Mouse (Mus musculus): ENCODE results near the gene Prune2. TPM values are rescaled to one million over a fixed set of nuclear protein-coding genes. Genes with fewer than 3 reads are reported as not detected.

Prune2 gene
- total RNA-seq, 2 experiments from 2014 or later = 66.1 to 69.3 TPM

DNA sequence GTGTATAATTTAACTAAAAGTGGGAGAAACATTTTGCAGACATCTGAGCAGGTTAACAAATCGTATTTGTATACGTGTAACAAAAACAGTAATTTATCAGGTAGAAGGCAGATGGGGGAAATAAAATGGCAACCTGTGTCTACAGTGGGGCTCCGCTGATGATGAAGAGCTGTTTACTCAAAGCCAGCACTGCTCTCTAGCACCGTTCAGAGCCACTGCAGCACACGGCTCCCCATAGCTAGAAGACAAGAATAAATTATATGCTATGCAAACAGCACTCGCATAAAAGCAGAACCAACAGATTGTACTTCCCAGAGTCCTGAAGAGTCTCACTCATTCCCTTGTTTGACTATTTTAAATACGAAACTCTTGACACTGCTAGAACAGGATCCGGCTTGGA, 152.9 kb downstream of the Prune2 start:
- DNase-seq (ENCODE audit: extremely low spot score in 1 of 2, low spot score in 1 of 2) = no peak

DNA sequence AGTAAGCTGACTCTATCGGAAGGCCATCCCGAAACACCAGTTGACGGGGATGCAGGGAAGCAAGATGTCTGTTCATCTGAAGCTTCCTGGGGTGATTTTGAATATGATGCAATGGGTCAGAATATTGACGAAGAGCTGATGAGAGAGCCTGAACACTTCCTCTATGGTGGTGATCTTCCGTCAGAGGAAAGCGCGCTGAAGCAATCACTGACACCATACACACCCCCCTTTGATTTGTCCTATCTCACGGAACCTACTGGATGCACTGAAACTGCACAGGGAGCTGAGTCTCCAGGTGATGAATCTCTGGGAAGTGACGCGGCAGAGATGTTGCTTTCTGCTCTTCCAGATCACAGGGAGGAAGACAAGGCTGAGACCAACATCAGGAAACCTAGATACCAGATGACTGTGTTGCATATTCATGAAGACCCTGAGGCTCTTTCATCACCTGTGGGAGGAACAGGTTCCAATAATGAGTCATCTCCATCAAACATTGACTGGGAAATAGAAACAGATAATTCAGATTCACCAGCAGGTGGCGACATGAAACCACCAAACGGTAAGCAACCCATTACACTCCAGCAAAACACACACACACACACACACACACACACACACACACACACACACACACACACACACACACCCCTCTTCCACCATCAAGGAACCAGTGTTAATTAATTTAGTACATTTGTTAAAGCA, 168.3 kb downstream of the Prune2 start:
- peak in 1 of 2 experiments; percentile 70 for DNase-seq (ENCODE audit: extremely low spot score in 1 of 2, low spot score in 1 of 2)

DNA sequence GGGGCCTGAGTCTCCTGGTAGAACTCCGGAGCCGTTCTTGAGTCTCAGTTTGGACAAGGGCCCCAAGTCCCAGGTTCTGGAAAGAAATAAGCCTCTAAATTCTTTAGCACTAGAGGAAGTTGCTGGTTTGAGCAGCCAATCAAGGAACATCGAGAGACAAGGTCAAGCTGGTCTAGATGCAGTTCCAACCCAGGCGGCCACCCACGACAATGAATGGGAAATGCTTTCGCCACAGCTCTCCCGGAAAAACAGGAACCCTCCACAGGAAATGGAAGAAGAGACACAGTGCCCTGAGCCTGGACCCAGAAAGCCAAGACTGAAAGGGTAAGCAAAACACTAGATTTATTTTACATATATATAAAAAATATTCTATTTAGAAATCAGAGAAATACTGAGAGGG, 169.5 kb downstream of the Prune2 start:
- no peak for DNase-seq (ENCODE audit: extremely low spot score in 1 of 2, low spot score in 1 of 2)

DNA sequence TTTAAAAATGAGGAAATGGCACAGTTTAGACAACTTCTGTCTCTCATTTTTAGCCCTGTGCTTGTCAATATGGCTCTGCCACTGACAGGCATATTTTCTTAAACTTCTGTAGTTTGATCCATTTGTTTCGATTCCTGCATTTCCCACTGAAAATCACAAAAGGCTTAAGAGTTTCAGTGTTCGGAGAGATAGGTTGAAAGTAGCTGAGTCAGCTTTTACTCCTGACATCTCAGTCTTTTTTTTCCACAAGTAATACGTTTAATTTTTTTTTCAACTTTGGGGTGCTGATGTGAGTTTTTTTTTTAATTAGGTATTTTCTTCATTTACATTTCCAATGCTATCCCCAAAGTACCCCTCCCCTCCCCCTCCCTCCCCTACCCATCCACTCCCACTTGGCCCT, 174.6 kb downstream of the Prune2 start:
- no peak for DNase-seq (ENCODE audit: extremely low spot score in 1 of 2, low spot score in 1 of 2)

DNA sequence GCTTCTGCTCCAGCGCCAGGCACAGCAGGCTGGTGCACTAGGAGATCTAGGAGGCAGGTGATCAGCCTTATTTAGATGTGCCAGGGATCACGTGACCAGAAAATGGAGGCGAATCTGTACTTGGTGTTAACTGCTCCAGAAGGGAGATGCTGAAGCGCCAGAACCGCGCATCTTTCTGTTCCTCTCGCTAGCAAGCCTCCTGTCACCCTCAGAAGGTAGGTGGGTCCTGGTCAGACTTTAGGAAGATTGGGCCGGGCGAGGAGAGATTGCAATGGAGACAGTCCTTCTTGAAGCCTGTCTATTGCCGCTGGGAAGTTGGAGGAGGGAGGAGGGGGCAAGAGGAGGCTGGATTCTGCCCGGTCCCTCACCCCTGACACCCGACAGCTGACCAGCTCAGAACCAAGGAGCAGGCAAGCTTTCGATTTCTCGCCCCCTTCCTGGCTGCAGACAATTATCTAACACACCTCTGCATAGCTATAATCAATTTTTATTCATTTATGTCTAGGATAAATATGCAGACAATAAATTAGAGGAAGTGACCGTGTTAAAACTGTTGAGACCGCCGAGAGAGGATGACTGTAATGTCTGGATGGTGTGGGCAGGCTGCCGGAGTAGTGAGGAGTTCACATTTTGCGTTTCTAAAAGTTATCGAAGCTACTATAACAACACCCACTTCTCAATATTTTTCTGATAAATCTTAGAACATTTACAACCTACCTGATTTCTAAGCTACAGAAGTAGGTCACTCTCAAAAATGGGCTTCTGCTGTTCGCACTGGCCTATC, 181.0 kb downstream of the Prune2 start:
- peak; percentile 49 to 53 for DNase-seq (ENCODE audit: extremely low spot score in 1 of 2, low spot score in 1 of 2)

DNA sequence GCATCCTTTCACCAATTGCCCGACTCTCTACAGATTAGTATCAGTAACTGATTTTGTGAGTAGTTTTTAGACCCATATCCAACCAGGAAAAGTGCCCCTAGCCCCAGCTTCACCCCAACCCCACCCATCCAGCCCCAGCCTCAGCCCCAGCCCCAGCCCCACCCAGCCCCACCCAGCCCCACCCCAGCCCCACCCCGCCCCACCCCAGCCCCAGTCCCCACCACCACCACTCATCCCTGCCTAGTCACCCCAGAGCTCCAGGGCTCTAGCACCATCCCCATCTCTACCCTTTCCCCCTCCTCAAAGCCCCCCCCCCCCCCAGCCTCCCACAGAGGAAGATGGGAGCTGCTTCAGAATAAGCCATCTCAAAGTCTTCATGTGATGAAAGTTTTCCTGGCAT, 181.7 kb downstream of the Prune2 start:
- no peak for DNase-seq (ENCODE audit: extremely low spot score in 1 of 2, low spot score in 1 of 2)

DNA sequence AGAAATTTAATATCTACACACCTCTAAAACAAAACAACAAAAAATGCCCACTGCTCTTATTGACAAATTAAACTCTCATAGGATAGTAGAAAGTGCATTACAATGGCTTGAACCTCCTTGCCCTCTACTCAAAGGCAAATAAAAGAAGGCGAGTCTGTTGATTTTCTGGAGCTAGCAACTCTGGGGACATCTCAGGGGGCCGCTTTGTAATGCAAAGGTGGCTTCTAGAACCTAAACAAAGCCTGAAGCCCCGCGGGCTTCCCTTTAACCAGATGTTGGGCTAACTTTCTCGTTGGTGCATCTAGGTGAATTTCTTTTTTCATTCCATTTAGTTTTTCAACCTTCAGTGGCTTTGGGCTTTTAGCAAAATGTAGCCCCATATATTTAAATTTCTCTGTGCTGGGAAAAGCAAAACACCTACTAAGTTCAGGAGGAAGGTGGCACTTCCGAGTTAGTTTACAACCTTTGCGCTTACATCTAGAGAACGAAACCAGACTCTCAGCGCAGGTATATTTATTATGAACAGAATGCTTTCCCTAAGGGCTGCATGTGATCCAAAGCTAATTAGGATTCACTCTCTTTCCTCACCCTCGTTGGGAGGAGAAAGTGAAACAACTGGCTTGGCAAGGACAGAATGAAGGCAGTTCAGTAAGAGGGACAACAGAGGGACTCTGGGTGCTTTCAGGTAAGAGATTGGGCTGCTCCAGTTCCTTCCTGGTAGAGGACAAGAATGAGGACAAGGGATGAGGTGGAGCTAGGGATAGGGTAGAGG, 182.4 kb downstream of the Prune2 start:
- no peak for DNase-seq (ENCODE audit: extremely low spot score in 1 of 2, low spot score in 1 of 2)

DNA sequence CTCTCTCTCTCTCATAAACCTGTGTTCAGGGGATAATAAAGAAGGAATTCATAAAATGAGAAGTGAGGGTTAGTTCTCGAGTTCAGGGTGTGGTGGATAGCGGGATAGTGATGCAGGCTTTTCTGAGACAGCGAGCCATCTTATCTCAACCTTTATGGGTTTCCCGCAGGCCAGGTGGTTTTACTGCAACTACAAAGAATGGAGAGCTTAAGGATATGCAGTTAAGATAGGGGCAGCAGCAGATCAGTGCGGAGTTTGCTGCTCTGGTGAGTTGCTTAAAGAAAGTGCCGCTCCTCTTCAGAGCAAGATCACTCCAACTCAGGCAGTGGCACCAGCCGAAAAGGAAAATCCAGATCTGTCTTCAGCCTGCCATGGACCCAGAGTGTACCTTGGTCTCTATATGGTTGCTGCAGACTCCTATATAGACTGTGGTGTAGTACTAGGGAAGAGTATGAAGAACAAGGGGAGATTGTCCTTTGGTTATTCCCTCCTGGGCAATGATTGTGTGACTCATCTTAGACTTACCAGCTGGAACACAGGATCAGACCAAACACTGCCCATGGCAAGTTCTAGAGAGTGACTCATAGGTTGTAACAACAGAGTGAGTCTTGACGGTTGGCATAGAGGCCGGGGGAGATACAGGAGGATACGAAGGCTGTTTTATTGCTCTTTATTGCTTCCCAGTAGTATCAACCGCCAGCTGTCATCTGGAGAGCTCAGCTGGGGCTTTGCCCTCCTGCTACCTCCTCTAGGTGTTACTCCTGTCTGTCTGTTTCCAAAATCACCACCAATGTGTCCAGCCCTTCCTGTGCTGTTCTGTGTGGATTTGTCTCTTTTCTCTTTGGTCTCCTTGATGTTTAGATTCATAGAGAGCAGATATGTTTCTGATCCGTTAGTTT, 184.3 kb downstream of the Prune2 start:
- no peak for DNase-seq (ENCODE audit: extremely low spot score in 1 of 2, low spot score in 1 of 2)

DNA sequence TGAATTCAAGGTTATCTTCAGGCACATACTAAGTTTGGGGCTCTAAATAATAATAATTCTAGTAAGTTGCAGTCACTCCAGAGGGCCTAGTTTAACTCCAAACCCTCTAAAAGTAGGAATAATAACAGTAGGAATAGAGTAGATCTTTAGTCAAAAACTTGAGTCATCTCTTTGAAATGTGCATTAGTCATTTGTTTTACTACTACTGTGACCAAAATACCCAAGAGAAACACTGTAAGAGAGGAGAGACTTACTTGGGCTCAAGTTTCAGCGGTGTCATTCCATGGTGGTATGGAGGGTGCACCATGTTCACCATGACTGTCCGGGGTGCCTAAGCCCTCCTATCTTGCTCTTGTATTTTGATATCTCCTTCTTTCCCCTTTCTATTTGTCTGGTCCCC, 187.3 kb downstream of the Prune2 start:
- no peak for DNase-seq (ENCODE audit: extremely low spot score in 1 of 2, low spot score in 1 of 2)

DNA sequence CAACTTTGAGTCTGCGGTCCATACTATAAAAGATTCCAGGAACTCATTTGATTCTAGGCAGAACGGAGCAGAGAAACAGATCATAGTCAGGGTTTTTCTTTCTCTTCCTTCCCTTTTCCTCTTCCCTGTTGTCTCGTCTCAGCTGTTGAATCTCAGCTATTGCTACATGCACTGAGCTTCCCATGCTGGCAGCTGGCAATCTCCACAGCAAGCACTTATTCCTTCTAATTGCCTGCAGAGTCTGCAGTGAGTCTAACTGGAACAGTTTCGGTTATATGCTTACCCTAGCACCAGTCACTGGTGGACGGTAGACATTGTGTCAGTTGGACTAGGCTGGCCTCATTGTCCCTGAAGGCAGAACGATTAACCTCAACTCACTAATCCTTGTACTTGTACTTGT, 188.3 kb downstream of the Prune2 start:
- no peak for DNase-seq (ENCODE audit: extremely low spot score in 1 of 2, low spot score in 1 of 2)

DNA sequence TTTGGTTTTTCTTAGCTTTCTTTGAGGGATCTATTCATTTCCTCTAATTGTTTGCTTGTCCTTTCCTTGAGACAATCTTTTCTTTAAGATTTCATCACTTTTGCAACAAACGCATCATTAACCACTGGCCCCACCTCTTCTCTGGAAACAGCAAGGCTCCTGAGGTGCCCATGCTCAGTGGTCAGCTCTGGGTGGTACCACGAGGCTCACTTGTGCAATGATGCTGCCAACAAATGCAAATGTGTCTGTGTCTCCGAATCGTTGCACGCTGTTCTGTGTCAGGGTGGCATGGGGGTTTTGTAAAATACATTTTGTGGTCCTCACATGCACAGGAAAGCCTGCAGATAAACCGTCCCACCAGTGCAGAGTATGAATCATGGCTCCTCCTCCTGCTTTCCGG, 194.1 kb downstream of the Prune2 start:
- no peak for DNase-seq (ENCODE audit: extremely low spot score in 1 of 2, low spot score in 1 of 2)

DNA sequence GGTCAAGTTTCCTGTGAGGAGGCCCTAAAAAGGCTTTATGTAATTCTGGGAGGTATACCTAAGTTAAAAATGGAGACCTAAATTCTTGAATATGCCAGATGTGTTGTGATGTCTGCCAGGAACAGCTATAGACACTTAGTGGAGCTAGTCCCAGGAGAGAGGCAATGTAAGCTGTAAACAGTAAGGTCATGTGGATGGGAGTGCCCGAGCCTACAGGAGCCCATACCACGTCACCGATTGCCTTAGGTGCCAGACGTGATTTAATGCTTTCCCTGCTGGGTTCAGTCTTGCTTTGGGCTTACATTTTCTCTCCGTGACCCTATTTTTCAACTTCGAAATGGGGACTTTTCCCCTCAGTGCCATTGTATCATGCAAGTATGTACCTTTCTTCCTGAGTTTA, 195.9 kb downstream of the Prune2 start:
- DNase-seq (ENCODE audit: extremely low spot score in 1 of 2, low spot score in 1 of 2) = no peak

DNA sequence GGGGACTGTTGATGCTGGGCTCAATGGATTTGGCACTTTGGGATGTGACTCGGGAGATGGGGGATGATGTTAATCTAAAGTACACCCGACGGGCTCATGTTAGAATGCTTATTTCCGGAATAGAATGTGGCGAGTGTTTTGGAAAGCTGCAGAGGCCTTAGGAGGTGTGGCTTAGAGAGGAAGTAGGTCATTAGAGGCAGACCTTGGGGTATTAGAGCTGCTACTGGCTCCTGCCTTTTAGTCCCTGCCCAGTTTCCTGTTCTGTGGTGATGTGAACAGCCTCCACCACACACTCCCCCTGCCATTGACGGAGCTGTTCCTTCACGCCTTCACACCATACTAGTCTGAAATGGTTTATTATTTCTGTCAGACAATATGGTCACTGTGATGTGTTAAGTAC, 196.5 kb downstream of the Prune2 start:
- DNase-seq (ENCODE audit: extremely low spot score in 1 of 2, low spot score in 1 of 2) = no peak

DNA sequence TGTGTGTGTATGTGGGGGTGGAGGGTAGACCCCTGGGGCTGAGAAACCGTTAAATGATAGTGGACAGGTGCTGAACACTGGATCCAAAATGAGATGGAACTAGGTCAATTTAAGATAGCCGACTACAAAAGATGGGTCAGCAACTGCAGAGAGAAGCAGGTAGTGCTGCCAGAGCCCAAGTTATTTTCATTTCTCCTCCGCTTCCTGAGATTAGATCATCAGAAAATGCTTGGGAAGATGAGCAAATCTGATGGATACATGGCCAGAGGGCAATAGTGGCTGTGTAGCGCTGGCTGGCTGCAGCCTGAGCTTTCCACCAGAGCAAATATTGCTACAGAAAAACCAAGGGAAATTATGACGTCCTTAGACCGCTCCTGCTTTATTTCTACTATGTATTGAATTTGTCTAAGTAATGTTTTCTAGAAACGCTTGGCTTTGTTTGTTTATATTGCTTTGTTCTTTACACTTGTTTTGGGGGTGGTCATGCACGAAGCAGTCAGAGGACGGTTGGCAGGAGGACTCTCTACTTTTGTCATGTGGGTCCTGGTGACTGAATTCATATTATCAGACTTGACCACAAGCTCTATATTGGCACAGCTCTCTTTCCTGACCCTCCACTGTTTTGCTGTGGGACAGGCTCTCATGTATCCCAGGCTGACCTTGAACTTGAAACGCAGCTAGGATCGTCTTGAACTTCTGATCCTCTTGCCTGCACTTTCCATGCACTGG, 198.2 kb downstream of the Prune2 start:
- DNase-seq (ENCODE audit: extremely low spot score in 1 of 2, low spot score in 1 of 2) = no peak

DNA sequence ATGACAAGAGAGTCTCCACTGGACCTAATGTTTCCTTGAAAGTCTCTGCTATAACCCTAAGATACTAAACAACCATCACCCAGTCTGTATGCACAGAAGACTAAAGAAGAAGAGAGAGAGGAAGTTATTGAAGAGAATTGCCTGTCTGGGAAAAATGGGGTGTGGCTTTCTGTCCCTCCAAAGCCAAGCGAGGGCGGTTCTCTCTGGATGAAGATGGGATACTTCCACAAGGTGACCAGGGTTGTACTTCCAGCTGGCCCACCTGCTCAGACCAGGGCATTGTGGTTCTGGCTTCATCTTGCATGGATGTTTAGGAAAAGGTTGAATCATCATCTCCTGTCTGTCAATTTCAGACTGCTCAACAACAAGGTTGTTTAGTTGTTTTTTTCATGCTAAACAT, 199.3 kb downstream of the Prune2 start:
- DNase-seq (ENCODE audit: extremely low spot score in 1 of 2, low spot score in 1 of 2) = no peak

DNA sequence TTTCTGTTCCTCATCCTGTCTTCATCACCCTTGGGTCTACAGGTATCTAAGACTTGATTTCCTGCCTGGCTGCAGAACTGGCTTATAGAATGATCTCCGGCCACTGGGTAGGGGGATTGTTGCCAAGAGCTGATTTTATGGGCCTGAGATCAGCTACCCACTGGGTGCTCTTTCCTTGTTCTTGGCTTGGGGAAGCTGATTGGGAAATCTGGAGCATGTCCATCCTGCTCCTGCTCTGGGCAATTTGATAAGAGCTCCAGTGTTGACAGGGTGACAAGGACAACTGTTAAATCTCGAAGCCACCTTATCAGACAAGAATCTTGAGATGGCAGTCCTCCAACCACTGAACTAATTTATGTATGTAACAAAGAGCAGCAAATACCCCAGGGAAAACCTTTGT, 203.8 kb downstream of the Prune2 start:
- no peak for DNase-seq (ENCODE audit: extremely low spot score in 1 of 2, low spot score in 1 of 2)

DNA sequence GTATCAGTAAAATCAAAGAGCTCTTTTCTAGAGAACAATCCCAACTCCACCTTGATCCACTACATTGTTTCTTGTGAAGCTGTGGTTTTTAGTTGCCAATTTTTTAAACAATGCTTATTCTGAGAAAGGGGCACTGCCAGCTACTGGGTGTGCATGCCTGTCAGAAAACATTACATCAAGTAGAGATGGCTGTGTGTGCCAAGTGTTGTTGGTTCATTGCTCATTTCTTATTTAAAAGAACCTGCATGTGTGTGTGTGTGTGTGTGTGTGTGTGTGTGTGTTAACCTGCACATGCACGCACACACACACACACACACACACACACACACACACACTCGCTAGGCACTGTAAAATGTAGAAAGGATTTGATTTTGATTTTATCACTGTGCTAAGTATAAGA, 204.3 kb downstream of the Prune2 start:
- DNase-seq (ENCODE audit: extremely low spot score in 1 of 2, low spot score in 1 of 2) = no peak

DNA sequence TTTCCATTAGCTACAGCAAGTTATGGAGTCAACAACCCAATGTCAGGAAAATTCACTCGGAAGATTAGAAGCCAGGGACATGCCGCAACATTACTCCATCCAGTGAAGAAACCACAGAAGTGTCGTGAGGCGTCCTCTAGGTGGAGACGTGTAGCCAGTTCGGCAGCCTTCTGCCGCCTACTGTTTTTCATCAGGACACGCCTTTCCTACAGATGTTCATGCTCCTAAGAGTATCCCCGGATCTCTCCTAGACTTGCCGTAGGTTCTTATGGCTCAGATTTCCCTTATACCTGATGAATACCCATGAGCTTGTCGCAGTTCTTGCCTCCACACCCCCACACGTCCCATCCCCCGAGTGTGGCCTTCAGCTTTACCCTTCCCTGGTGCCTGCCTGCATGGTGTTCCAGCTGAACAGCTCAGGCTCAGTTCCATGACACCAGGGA, 207.6 kb downstream of the Prune2 start:
- DNase-seq (ENCODE audit: extremely low spot score in 1 of 2, low spot score in 1 of 2) = peak in 1 of 2 experiments; percentile 13

DNA sequence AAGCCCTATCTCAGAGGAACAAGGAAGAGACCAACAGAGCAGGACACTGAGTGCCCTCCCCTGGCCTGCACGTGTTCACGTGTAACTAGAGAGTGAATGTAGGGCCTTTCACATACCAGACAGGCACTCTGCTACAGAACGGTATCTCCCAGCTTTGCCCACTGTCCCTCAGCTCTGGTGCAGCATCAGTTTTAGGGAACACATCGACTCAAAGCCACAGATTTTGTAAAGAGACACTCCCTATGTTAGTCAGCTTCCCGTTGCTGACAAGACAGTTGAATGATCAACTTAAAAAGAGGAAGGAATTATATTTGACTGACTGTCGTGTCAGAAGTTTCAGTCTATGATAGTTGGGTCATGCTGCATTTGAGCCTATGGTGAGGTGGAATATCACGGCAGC, 210.4 kb downstream of the Prune2 start:
- no peak for DNase-seq (ENCODE audit: extremely low spot score in 1 of 2, low spot score in 1 of 2)

DNA sequence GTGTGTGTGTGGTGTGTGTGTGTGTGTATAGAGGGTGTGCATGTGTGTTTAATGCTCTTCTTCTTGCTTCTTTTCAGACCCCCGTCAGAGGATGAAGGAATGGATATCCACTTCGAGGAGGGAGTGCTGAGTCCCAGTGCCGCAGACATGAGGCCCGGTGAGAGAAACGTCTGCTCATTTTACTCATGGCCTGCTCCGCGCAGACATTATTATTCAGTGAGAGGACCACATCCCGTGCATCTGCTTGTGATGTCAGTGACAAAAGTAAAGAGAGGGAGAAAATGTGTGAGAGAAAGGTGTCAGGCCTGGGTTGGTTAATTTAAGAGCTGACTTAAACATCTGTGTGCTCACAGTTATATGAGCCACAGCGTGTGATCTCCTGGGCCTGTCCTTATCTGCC, 212.3 kb downstream of the Prune2 start:
- DNase-seq (ENCODE audit: extremely low spot score in 1 of 2, low spot score in 1 of 2) = no peak
